Mouse (Mus musculus) CH12.LX (cell line): ENCODE data around the gene Tcp11. TPM values are rescaled to one million over a fixed set of nuclear protein-coding genes. Genes with fewer than 3 reads are reported as not detected.

Experiments used
- DNase-seq: peaks from one replicate; pipeline ENCODE4 v3.0.0-alpha.2; 2013; ENCODE audit errors: extremely low read depth
- H3K27ac ChIP-seq: 2 replicates; pipeline ENCODE4 v1.5.1; 2012; ENCODE audit warnings: low read depth, mild to moderate bottlenecking, control low read depth, moderate library complexity; ENCODE audit not compliant: insufficient read depth
- H3K27me3 ChIP-seq: replicated peaks from 2 replicates; pipeline ENCODE3; 2012; ENCODE audit warnings: inconsistent platforms
- H3K36me3 ChIP-seq, 2 experiments: replicated peaks in 1 of 2; 2 replicates each; pipeline versions ENCODE3 to v1.6.1; 2012; ENCODE audit warnings: inconsistent platforms in 1 of 2, low read length in 1 of 2, mild to moderate bottlenecking in 1 of 2, mixed read lengths in 1 of 2, moderate library complexity in 1 of 2; ENCODE audit not compliant: control insufficient read depth in 1 of 2, insufficient read depth in 1 of 2
- H3K4me1 ChIP-seq, 2 experiments: 2 replicates each; pipeline ENCODE4 v1.6.1; 2012; ENCODE audit warnings: inconsistent platforms in 1 of 2, moderate library complexity in 1 of 2; ENCODE audit not compliant: insufficient read depth in 2 of 2, control insufficient read depth in 1 of 2
- H3K4me2 ChIP-seq: 2 replicates; pipeline ENCODE4 v1.6.1; 2012; ENCODE audit warnings: low read depth, mild to moderate bottlenecking, control low read depth; ENCODE audit not compliant: poor library complexity, insufficient read depth, severe bottlenecking
- H3K4me3 ChIP-seq, 3 experiments: fragments of 150-350 bp in 1 of 3; sonication (generic) in 1 of 3; replicated peaks in 1 of 3; 2 replicates each; pipeline versions ENCODE3 to v1.5.1; 2011 to 2012; ENCODE audit warnings: low read depth in 2 of 3, low read length in 2 of 3, mild to moderate bottlenecking in 2 of 3, moderate library complexity in 2 of 3, control low read depth in 1 of 3, improper control_type of control experiment in 1 of 3, inconsistent platforms in 1 of 3, mixed read lengths in 1 of 3; ENCODE audit not compliant: poor library complexity in 1 of 3
- H3K79me2 ChIP-seq: replicated peaks from 2 replicates; pipeline ENCODE4 v1.6.1; 2012; ENCODE audit warnings: mild to moderate bottlenecking, moderate library complexity; ENCODE audit not compliant: control insufficient read depth, poor library complexity, insufficient read depth, severe bottlenecking; ENCODE audit errors: extremely low read depth
- H3K9ac ChIP-seq: 2 replicates; pipeline ENCODE4 v1.6.1; 2012; ENCODE audit warnings: low read depth, mild to moderate bottlenecking, control low read depth, moderate library complexity; ENCODE audit not compliant: insufficient read depth
- H3K9me3 ChIP-seq: replicated peaks from 2 replicates; pipeline ENCODE3; 2012; ENCODE audit warnings: low read length, inconsistent platforms, mixed read lengths
- BHLHE40 ChIP-seq: IDR thresholded peaks from 2 replicates; pipeline ENCODE4 v1.6.1; 2011; ENCODE audit warnings: mild to moderate bottlenecking, low read depth, low read length, improper control_type of control experiment
- CHD2 ChIP-seq: IDR thresholded peaks from 2 replicates; pipeline ENCODE4 v1.6.1; 2011; ENCODE audit warnings: low read length, improper control_type of control experiment
- CTCF ChIP-seq, 2 experiments: IDR thresholded peaks in 1 of 2; conservative IDR thresholded peaks in 1 of 2; 2 replicates each; pipeline ENCODE4 v1.5.1; 2011 to 2012; ENCODE audit warnings: low read depth in 2 of 2, low read length in 2 of 2, improper control_type of control experiment in 1 of 2, inconsistent platforms in 1 of 2, mild to moderate bottlenecking in 1 of 2, moderate library complexity in 1 of 2
- E2F4 ChIP-seq: IDR thresholded peaks from 2 replicates; pipeline ENCODE4 v1.6.1; 2011; ENCODE audit warnings: low read depth, low read length, improper control_type of control experiment; ENCODE audit not compliant: insufficient replicate concordance
- EP300 ChIP-seq: IDR thresholded peaks from 2 replicates; pipeline ENCODE4 v1.6.1; 2011; ENCODE audit warnings: low read length, improper control_type of control experiment
- HCFC1 ChIP-seq: IDR thresholded peaks from 2 replicates; pipeline ENCODE4 v1.6.1; 2012; ENCODE audit warnings: low read depth, mild to moderate bottlenecking, inconsistent platforms, low read length, improper control_type of control experiment
- IRF4 ChIP-seq: IDR thresholded peaks from 2 replicates; pipeline ENCODE4 v1.6.1; 2014; ENCODE audit warnings: low read depth, mild to moderate bottlenecking, inconsistent platforms, low read length, improper control_type of control experiment
- MAFK ChIP-seq: IDR thresholded peaks from 2 replicates; pipeline ENCODE4 v1.6.1; 2011; ENCODE audit warnings: low read length, improper control_type of control experiment; ENCODE audit not compliant: insufficient replicate concordance
- MAX ChIP-seq: IDR thresholded peaks from 2 replicates; pipeline ENCODE4 v1.6.1; 2011; ENCODE audit warnings: low read length, improper control_type of control experiment
- MAZ ChIP-seq: IDR thresholded peaks from 2 replicates; pipeline ENCODE4 v1.6.1; 2012; ENCODE audit warnings: low read depth, mild to moderate bottlenecking, inconsistent platforms, low read length, improper control_type of control experiment, moderate library complexity
- MXI1 ChIP-seq: IDR thresholded peaks from 2 replicates; pipeline ENCODE4 v1.6.1; 2011; ENCODE audit warnings: mild to moderate bottlenecking, low read depth, low read length, improper control_type of control experiment
- NRF1 ChIP-seq: IDR thresholded peaks from 2 replicates; pipeline ENCODE4 v1.6.1; 2014; ENCODE audit warnings: low read depth, mild to moderate bottlenecking, inconsistent platforms, low read length, improper control_type of control experiment, moderate library complexity
- POLR2A ChIP-seq: IDR thresholded peaks from 2 replicates; pipeline ENCODE4 v1.6.1; 2011; ENCODE audit warnings: low read depth, mild to moderate bottlenecking, improper control_type of control experiment, low read length
- POLR2AphosphoS2 ChIP-seq: IDR thresholded peaks from 2 replicates; pipeline ENCODE4 v1.6.1; 2011; ENCODE audit warnings: low read depth, low read length, improper control_type of control experiment
- RAD21 ChIP-seq: IDR thresholded peaks from 2 replicates; pipeline ENCODE4 v1.6.1; 2011; ENCODE audit warnings: low read depth, mild to moderate bottlenecking, low read length, improper control_type of control experiment, moderate library complexity
- SIN3A ChIP-seq: IDR thresholded peaks from 2 replicates; pipeline ENCODE4 v1.6.1; 2012; ENCODE audit warnings: low read length, improper control_type of control experiment, inconsistent platforms
- SMC3 ChIP-seq: IDR thresholded peaks from 2 replicates; pipeline ENCODE4 v1.6.1; 2011; ENCODE audit warnings: low read depth, low read length, improper control_type of control experiment
- TBP ChIP-seq: conservative IDR thresholded peaks from 2 replicates; pipeline ENCODE4 v1.6.1; 2011; ENCODE audit warnings: low read depth, low read length, improper control_type of control experiment
- TCF12 ChIP-seq: IDR thresholded peaks from 2 replicates; pipeline ENCODE4 v1.6.1; 2014; ENCODE audit warnings: low read depth, mild to moderate bottlenecking, inconsistent platforms, low read length, improper control_type of control experiment
- UBTF ChIP-seq: IDR thresholded peaks from 2 replicates; pipeline ENCODE4 v1.6.1; 2012; ENCODE audit warnings: low read depth, mild to moderate bottlenecking, inconsistent platforms, low read length, improper control_type of control experiment, moderate library complexity
- ZKSCAN1 ChIP-seq: IDR thresholded peaks from 2 replicates; pipeline ENCODE4 v1.6.1; 2012; ENCODE audit warnings: low read depth, inconsistent platforms, low read length, improper control_type of control experiment, borderline replicate concordance
- ZNF384 ChIP-seq: IDR thresholded peaks from 2 replicates; pipeline ENCODE4 v1.6.1; 2012; ENCODE audit warnings: low read depth, low read length, improper control_type of control experiment, inconsistent platforms
- dilution Hi-C: fragments of 300-500 bp; cut with MboI; formaldehyde crosslinking; loops from 2 replicates; pipeline ENCODE4 v1.14.3; 2020; ENCODE audit warnings: low sequenced_read_pairs; ENCODE audit not compliant: extremely low pct_unique_long_range_greater_than_20kb, extremely low pct_ligation_motif_present
- in situ Hi-C: fragments of 300-500 bp; cut with MboI; formaldehyde crosslinking; loops from 3 replicates; pipeline ENCODE4 v1.14.3; 2019; ENCODE audit warnings: low sequenced_read_pairs, low pct_ligation_motif_present, low pct_unique_long_range_greater_than_20kb, mixed read lengths
- polyA plus RNA-seq: library from polyadenylated mRNA; unstranded; fragments of >175 nt; gene quantifications from 2 replicates; pipeline ENCODE4 v1.2.1, GENCODE M21; 2012; ENCODE audit warnings: low read depth; ENCODE audit not compliant: insufficient read length
- total RNA-seq, 2 experiments: library from RNA; depleted of rRNA; stranded (reverse); fragments of 300-350 nt in 1 of 2; fragments of >200 nt in 1 of 2; gene quantifications; 2 replicates each; pipeline ENCODE4 v1.2.3; 2012 to 2014

Tcp11 gene
- total and polyA plus RNA-seq, 3 experiments: not detected

DNA sequence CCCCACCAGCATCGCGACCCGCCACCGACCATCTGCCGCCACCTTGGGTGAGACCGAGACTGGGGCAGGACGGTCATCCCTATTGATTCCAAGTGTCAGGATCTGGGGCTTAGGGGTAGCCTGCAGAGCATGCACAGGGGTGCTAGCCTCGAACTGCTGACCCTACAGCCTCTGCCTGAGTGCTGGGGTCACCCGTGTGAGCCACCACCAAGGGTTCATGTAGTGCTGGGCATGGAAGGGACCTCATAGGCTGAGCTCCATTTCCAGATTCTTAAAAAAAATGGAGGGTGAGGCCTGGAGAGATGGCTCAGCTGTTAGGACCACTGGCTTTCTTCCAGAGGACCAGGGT, 352 bp upstream of the Tcp11 start:
- DNase-seq: no peak
- H3K79me2 ChIP-seq: no peaks in the 10 kb centered on the region
- H3K4me2 ChIP-seq: no peak overlapping the region
- no peaks in the 10 kb centered on the region for H3K36me3 ChIP-seq
- H3K4me3 ChIP-seq: no peak overlapping the region
- H3K9ac ChIP-seq: no peak overlapping the region
- dilution Hi-C loops: no loop called here
- in situ Hi-C loops: loop anchor here (5.0 to 25.0 kb wide), 2 partner anchors 82 to 232 kb away; partner anchors contain the start of gene Fance
- H3K4me1 ChIP-seq: peaks cover 6 to 17% of the 10 kb centered on the region in 2 experiments; a peak in 3 of 4 replicates
- H3K27ac ChIP-seq: no peak overlapping the region
- TF ChIP-seq MAX: no peak
- no peak for TF ChIP-seq MAZ
- no peak for TF ChIP-seq UBTF
- no peak for TF ChIP-seq MAFK
- TF ChIP-seq CHD2: no peak
- TF ChIP-seq ZKSCAN1: no peak
- TF ChIP-seq RAD21: no peak
- TF ChIP-seq NRF1: no peak
- no peak for TF ChIP-seq E2F4
- TF ChIP-seq TBP: no peak
- TF ChIP-seq SIN3A: no peak
- no peak for TF ChIP-seq POLR2A
- peaks cover 38% of the 10 kb centered on the region for H3K27me3 ChIP-seq
- H3K9me3 ChIP-seq: peaks cover 5% of the 10 kb centered on the region

GRCm38 (mm10) chr17:28079618-28080017, 821 bp downstream of the Tcp11 start:
- H3K4me1 ChIP-seq: peaks cover 6 to 9% of the 10 kb centered on the region in 2 experiments; a peak in 2 of 4 replicates
- dilution Hi-C loops (no loop called here), in situ Hi-C loops (loop anchor here (5.0 to 25.0 kb wide), 3 partner anchors 83 to 535 kb away; partner anchors contain the start of gene Fance)
- peak overlapping the region; percentile 43 for H3K4me2 ChIP-seq
- H3K4me3 ChIP-seq: peak overlapping the region; percentile 34 to 47 (median 43)
- TF ChIP-seq RAD21 (peak; percentile 75), BHLHE40 (peak; percentile 42; the same call in 1 of the 2 replicates), IRF4 (no peak), MXI1 (peak; percentile 78), EP300 (no peak), TCF12 (0 out of 2 replicates have a peak, but pooled peaks have one; percentile 38), CTCF (conservative IDR thresholded peaks at IDR 0.05 in 1 of 2, IDR thresholded peaks at IDR 0.05 in 1 of 2; ENCODE audit: low read depth in 2 of 2, low read length in 2 of 2) (peak; percentile 15 to 81; a peak in 2 of 4 replicates), MAZ (peak; percentile 31; the same call in 1 of the 2 replicates), HCFC1 (no peak), POLR2AphosphoS2 (no peak), ZNF384 (no peak), SMC3 (peak; percentile 74), SIN3A (peak; percentile 85)
- peaks cover 5% of the 10 kb centered on the region for H3K9me3 ChIP-seq
- peaks cover 38% of the 10 kb centered on the region for H3K27me3 ChIP-seq
- H3K36me3 ChIP-seq: no peaks in the 10 kb centered on the region
- 0 out of 2 replicates have a peak overlapping the region, but pooled peaks have one; percentile 10 for H3K9ac ChIP-seq
- H3K27ac ChIP-seq: no peak overlapping the region
- DNase-seq: peak; percentile 77
- no peaks in the 10 kb centered on the region for H3K79me2 ChIP-seq
